Mouse (Mus musculus) midbrain, embryonic 10.5 days (tissue): ENCODE measurements around the gene Mef2c. TPM values are rescaled to one million over a fixed set of nuclear protein-coding genes. Genes with fewer than 3 reads are reported as not detected.

ENCODE experiments used
- DNase-seq: peaks from one replicate; pipeline ENCODE4 v3.0.0-alpha.2; 2017; ENCODE audit warnings: low spot score
- H3K27ac ChIP-seq: fragments of 300-500 bp; sonication (generic); replicated peaks from 2 replicates; pipeline ENCODE4 v1.5.1; 2016; ENCODE audit warnings: mild to moderate bottlenecking
- H3K27me3 ChIP-seq: fragments of 300-500 bp; sonication (generic); 2 replicates; pipeline ENCODE4 v1.6.1; 2016; ENCODE audit warnings: low read depth, mild to moderate bottlenecking; ENCODE audit not compliant: poor library complexity, severe bottlenecking
- H3K36me3 ChIP-seq: fragments of 300-500 bp; sonication (generic); 2 replicates; pipeline ENCODE4 v1.6.1; 2016; ENCODE audit warnings: mild to moderate bottlenecking, moderate library complexity
- H3K4me1 ChIP-seq: fragments of 300-500 bp; sonication (generic); 2 replicates; pipeline ENCODE4 v1.6.1; 2016
- H3K4me3 ChIP-seq: fragments of 300-500 bp; sonication (generic); 2 replicates; pipeline ENCODE4 v1.5.1; 2016; ENCODE audit warnings: mild to moderate bottlenecking, moderate library complexity
- H3K9me3 ChIP-seq: fragments of 300-500 bp; sonication (generic); replicated peaks from 2 replicates; pipeline ENCODE4 v1.6.1; 2016; ENCODE audit warnings: mild to moderate bottlenecking
- WGBS: fragments of 180-500 bp; shearing (Covaris S2); methylation state at CpG from one replicate; pipeline ENCODE4 v1.1.7; 2016; 5-methylcytosine and 5-hydroxymethylcytosine counted together
- polyA plus RNA-seq: library from polyadenylated mRNA; unstranded; fragments of >200 nt; fragmentation: Nextera tagmentation; extraction: Ambion mirVana; gene quantifications from 2 replicates; pipeline ENCODE4 v1.2.1, GENCODE M21; 2016

Mef2c gene
- polyA plus RNA-seq, 1 experiment from 2014 or later: 11.9 TPM

DNA sequence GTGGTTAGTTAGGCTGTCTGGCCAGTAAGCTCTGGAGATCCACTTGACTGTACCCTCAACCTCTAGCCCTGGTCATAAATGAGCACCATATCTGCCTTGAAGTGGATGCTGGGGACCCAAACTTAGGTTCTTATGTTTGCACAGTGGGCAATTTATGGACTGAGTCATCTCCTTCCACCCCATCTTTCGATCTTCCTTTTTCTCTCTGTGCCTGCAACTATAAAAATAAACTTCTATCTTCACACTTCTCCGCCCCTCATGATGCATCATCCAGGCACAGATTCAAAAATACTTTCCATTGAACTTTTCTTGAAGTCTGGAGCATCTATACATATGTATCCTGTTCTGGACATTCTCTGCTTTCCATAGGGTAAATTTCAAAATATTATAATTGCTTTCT lies 84.4 kb downstream of the Mef2c start:
- Histone ChIP-seq H3K27ac (no peak overlapping the region), H3K9me3 (no peaks in the 10 kb centered on the region), H3K36me3 (no peaks in the 10 kb centered on the region), H3K4me3 (no peak overlapping the region), H3K27me3 (no peaks in the 10 kb centered on the region), H3K4me1 (no peaks in the 10 kb centered on the region)
- 93% methylated on average over 2 of the region's 2 CpGs for WGBS
- DNase-seq: no peak

DNA sequence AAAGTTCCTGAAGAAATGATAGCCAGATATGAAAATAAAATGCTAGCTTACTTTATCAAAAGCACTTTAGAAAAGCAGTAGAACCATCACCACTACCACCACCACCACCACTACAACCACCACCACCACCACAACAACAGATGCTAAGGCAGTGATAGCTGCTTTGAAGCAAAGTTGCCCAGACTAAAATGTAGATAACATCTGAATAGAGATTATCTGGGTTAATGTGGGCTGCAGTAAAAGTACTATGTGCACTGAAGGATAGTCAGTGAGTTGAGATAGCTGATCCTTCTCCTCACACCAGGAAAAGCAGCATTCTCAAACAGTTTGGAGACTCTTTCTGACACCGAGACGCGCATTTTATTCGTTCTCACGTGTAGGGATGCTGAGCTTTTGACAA lies 87.1 kb downstream of the Mef2c start:
- no peaks in the 10 kb centered on the region for H3K4me1 ChIP-seq
- no peaks in the 10 kb centered on the region for H3K27me3 ChIP-seq
- H3K9me3 ChIP-seq: no peaks in the 10 kb centered on the region
- WGBS: 93% methylated on average over 5 of the region's 5 CpGs
- no peak overlapping the region for H3K4me3 ChIP-seq
- no peak for DNase-seq
- no peaks in the 10 kb centered on the region for H3K36me3 ChIP-seq
- H3K27ac ChIP-seq: no peak overlapping the region

DNA sequence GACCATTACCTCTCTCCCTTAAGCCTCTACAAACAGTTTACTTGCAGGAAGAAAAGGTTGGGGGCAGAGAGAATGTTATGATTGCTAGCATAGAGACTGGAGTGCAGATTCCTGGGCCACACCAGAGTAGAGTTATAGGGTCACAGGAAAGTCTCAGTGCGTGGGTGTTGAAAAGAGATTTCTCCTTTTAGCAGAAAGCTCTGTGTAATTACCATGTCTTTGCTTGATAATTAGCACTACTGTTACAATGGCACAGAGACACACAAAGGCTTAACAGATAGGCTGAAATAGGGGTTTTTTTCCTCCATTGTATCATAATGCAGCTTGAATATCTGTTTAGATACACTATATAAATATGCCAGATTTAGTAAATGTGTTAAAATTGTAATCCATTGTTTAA lies 91.6 kb downstream of the Mef2c start:
- DNase-seq: no peak
- H3K36me3 ChIP-seq: no peaks in the 10 kb centered on the region
- H3K9me3 ChIP-seq: no peaks in the 10 kb centered on the region
- H3K4me1 ChIP-seq: no peaks in the 10 kb centered on the region
- H3K27ac ChIP-seq: no peak overlapping the region
- no peaks in the 10 kb centered on the region for H3K27me3 ChIP-seq
- 62% methylated on average over 1 of the region's 1 CpGs for WGBS
- no peak overlapping the region for H3K4me3 ChIP-seq

DNA sequence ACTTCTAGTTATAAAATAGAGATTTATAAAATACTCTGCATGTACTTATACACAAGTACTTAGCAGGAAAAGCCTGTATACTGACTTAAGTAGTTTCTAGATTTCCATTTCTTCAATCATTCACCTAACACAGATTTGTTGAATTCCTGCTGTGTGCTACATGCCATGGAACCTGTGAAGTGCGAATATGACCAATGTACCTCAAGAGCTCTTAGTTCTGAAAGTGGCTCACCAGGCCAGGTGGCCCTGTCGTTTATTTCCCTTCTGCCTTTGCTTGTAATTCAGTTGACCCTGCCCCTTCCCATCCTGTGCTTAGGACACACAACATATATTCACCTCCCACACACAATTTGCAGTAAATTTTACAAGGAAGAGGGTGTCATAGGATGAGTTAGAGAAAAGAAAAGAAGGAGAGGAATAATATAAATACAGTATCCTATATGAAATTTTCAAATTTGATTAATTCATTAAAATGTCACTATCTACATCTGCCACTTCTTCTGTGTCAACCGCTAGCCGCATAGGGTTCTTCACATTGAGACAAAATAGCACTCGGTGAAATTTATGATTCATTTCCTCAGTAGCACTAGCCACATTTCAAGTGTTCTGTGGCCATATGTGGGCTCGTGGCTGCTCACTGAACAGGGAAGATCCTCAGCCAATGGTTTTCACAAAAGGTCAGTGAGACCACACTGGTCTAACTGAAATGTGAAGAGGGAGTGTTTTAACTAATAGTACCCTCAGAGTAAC lies 93.3 kb downstream of the Mef2c start:
- DNase-seq: no peak
- H3K4me3 ChIP-seq: no peak overlapping the region
- no peaks in the 10 kb centered on the region for H3K36me3 ChIP-seq
- H3K4me1 ChIP-seq: no peaks in the 10 kb centered on the region
- H3K27me3 ChIP-seq: no peaks in the 10 kb centered on the region
- no peaks in the 10 kb centered on the region for H3K9me3 ChIP-seq
- 89% methylated on average over 6 of the region's 6 CpGs for WGBS
- no peak overlapping the region for H3K27ac ChIP-seq

DNA sequence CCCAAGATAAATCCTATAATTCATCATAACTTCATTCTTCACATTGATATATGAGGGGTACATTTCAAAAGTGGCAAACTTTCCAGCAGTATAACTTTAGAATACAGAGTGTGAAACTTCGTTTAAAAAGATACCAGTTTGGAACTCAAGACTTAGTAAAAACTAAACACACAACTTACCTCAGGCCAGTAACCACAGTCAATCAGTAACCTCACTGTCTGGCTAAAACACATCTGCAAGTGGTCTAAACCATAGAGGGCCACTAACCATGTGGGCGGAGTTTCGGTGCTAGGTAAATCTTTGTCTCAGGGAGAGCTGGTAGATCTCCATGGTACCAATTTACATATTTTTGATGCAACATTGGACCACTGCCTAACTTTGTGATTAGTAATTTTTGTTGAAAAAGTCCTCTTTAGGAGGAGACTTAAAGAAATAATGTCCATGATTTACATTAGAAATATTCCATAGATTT lies 93.9 kb downstream of the Mef2c start:
- 92% methylated on average over 3 of the region's 3 CpGs for WGBS
- H3K27me3 ChIP-seq: no peaks in the 10 kb centered on the region

DNA sequence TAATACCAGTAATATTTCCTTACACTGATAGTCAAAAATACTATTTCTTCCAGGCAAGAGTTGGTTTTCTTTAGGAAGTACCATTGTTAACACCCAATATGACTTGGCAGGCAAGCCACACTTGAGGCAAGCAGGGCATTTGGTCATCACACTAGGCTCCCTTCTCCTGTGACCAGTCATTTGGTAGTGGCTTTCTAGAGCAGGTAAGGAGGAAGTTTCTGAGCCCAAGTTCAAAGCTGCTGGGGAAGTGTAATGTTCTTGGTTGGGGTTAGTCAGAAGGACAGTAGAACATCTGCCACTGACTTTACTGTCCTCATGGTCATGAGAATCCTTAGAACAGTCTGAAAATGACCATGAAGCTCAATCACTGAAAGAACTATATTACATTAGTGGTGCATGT lies 96.5 kb downstream of the Mef2c start:
- no peaks in the 10 kb centered on the region for H3K9me3 ChIP-seq
- H3K36me3 ChIP-seq: no peaks in the 10 kb centered on the region
- no peak overlapping the region for H3K4me3 ChIP-seq
- DNase-seq: no peak
- peaks cover 17% of the 10 kb centered on the region for H3K4me1 ChIP-seq
- no peak overlapping the region for H3K27ac ChIP-seq
- H3K27me3 ChIP-seq: no peaks in the 10 kb centered on the region

More for the DNA sequence above, 93.9 kb downstream of the Mef2c start:
- no peak for DNase-seq
- Histone ChIP-seq H3K4me1 (no peaks in the 10 kb centered on the region), H3K27ac (no peak overlapping the region), H3K36me3 (no peaks in the 10 kb centered on the region), H3K4me3 (no peak overlapping the region), H3K9me3 (no peaks in the 10 kb centered on the region)

DNA sequence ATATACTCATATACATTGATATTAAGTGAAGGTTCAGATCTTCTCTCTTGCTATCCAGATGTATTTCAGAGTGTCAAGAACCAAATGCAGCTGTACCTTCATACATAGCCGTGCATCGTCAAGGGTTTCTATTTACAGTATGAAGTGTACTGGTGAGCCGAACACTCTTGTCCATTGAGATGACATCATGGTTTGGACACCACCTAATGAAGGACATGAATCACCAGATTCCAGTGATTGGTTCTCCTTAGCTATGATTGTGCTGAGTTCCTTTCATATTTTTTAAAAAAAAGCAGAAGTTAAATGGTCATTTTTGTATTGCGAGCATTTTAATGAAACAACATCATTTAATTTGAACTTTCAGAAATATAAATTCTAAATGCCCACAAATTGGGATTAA lies 97.9 kb downstream of the Mef2c start:
- DNase-seq: no peak
- Histone ChIP-seq H3K4me1 (peaks cover 17% of the 10 kb centered on the region), H3K36me3 (no peaks in the 10 kb centered on the region), H3K27ac (no peak overlapping the region), H3K27me3 (no peaks in the 10 kb centered on the region), H3K4me3 (no peak overlapping the region), H3K9me3 (no peaks in the 10 kb centered on the region)
- 97% methylated on average over 4 of the region's 4 CpGs for WGBS

DNA sequence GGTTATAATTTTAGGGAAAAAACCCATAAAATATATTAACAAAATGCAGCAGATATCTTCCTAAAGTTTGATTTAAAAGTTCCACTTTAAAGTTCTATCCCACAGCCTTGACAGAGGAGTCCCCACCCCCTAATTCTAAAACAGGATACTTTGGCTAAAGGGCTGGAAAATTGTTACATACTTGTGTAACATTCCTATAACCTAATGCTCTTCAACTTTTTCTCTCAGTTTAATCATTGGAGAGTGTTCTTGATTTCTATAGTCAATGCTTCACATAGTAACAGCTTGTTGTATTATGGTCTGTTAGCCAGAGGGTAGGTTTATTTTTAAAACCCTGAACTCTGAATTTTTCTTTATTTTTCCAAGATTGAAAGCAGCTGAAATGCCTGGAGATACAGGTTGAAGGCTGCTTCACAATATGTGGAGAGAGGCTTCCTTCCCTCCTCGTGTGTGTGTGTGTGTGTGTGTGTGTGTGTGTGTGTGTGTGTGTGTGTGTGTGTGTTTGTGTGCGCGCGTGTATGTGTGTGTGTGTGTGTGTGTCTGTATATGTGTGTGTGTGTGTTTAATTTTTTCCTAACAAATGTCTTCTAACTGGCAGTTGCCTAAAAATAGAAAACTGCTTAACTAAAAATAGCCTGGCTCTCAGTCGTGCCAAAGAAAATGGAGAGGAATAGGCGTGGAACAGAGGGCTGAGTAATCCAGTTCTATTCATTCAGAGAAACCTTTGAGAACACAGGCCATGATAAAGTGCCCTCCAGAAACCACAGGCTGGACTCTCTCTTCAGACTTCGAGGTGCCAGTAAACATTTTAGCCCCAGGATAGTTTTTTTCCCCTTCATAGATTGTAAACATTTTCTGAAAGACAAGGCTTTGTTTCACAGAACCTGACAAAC lies 99.8 kb downstream of the Mef2c start:
- Histone ChIP-seq H3K27ac (peak overlapping the region; percentile 49; the same call in 1 of the 2 replicates), H3K9me3 (no peaks in the 10 kb centered on the region), H3K27me3 (no peaks in the 10 kb centered on the region), H3K4me1 (peaks cover 17% of the 10 kb centered on the region), H3K4me3 (no peak overlapping the region), H3K36me3 (no peaks in the 10 kb centered on the region)
- DNase-seq: no peak
- WGBS: 48% methylated on average over 7 of the region's 7 CpGs

DNA sequence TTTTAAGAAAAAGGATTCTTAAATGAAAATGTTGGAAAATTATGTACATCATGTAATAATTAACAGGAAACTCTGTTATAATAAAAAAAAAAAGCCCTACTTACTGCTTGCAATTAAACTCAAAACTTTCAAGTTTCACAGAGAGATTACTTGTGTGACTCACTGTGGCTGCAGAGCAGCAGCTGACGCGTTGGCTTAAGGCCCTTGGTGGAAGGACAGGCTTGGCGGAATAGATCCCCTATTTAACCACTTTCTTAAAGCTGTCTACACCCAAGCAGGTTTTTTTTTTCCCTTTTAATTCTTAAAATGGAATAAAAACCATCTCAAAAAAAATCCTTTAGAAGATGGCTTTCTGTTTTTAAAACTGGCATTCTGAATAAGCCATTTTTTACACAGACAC lies 100.5 kb downstream of the Mef2c start:
- no peak overlapping the region for H3K4me3 ChIP-seq
- no peaks in the 10 kb centered on the region for H3K27me3 ChIP-seq
- no peaks in the 10 kb centered on the region for H3K9me3 ChIP-seq
- peaks cover 17% of the 10 kb centered on the region for H3K4me1 ChIP-seq
- peak overlapping the region; percentile 49 for H3K27ac ChIP-seq
- DNase-seq: no peak
- H3K36me3 ChIP-seq: no peaks in the 10 kb centered on the region
- 34% methylated on average over 3 of the region's 3 CpGs for WGBS

DNA sequence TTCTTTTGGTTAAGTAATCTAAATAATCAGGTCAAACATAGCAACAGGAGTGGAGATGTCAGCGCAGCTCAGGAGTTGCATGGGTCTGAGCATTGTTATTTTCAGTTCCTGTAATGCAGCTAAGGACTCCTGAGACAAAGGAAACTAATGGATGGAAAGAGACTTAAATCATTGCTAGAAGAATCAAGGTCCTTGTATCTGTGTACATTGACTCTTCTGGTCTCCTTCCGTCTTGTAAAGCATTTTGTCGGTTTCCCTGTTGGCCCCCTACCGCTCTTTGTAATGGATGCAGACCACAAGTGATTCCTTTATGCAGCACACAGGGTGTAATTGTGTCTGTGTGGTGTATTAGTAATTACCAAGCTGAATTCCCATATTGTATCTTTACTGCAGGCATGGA lies 101.0 kb downstream of the Mef2c start:
- Histone ChIP-seq H3K4me3 (no peak overlapping the region), H3K9me3 (no peaks in the 10 kb centered on the region), H3K4me1 (peaks cover 17% of the 10 kb centered on the region), H3K36me3 (no peaks in the 10 kb centered on the region), H3K27me3 (no peaks in the 10 kb centered on the region), H3K27ac (peak overlapping the region; percentile 29; the same call in 1 of the 2 replicates)
- 36% methylated on average over 4 of the region's 4 CpGs for WGBS
- no peak for DNase-seq

DNA sequence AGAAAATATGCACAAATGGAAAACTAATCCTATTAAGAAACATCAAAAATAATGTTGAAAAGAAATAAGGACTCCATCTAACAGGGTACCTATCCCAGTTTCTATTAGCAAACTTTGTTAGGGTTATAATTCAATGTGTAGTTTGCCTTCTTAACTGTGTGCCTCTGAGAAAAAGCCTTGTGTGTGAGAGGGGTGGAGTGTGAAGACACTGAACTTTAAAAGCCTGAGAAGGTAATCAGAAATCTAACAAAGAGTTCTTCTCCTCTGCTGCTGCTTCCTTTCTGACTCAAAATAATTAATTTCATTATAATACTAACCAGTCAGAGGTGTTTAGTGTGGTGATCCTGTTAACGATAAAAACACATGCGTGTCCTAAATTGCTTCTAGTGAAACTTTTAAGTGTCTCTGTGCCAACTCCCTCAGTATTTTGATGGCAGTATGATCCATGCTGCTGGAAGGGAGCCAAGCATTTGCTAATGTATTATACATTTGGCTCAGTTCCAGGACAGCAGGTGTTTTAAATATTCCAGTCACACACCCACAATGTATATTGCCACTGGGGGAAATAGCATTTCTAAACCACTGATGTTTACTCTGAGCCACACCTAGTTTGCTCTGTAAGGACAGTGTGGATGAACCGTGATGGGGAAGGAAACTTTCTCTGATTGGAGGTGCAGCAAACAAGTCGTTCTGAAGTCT lies 104.2 kb downstream of the Mef2c start:
- no peaks in the 10 kb centered on the region for H3K9me3 ChIP-seq
- DNase-seq: no peak
- no peak overlapping the region for H3K4me3 ChIP-seq
- peaks cover 17% of the 10 kb centered on the region for H3K4me1 ChIP-seq
- no peaks in the 10 kb centered on the region for H3K27me3 ChIP-seq
- 78% methylated on average over 4 of the region's 4 CpGs for WGBS
- no peak overlapping the region for H3K27ac ChIP-seq
- no peaks in the 10 kb centered on the region for H3K36me3 ChIP-seq

DNA sequence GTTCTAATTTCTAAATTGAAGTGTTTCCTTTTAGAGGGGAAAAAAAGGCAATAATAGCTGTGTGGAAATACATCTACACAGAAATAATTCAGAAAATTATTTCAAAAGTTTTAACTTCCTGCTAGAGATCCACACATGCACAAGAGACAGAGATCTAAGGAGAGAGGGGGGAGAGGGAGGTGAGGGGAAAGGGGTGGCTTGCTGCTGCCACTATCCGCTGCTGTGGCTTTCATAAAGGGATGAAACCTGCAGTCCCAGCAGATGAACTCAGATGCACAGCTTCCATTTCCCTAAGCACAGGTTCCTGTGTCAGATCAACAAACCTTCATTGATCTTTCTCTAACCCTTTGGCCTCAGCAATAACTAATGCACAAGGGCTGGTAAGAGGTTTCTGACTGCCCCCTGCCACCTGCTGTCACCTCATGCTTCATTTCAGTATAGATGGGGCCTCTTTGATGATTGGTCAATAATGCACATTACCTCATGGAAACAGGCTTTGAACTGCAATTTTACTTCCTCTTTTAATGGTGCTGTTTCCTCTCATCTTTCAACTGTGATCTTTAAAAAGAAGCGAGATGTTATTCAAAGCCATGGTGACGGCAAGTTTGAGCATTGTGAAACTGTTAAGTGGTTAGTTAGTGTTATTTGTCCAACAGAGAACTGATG lies 105.2 kb downstream of the Mef2c start:
- 84% methylated on average over 3 of the region's 3 CpGs for WGBS
- no peaks in the 10 kb centered on the region for H3K36me3 ChIP-seq

More for the DNA sequence above, 105.2 kb downstream of the Mef2c start:
- H3K4me3 ChIP-seq: no peak overlapping the region
- no peak for DNase-seq
- peaks cover 11% of the 10 kb centered on the region for H3K4me1 ChIP-seq
- no peak overlapping the region for H3K27ac ChIP-seq
- H3K9me3 ChIP-seq: no peaks in the 10 kb centered on the region
- H3K27me3 ChIP-seq: no peaks in the 10 kb centered on the region
